Mouse (Mus musculus) megakaryocyte-erythroid progenitor cell, adult 5 weeks (primary cell): ENCODE results near the gene Invs. TPM values are rescaled to one million over a fixed set of nuclear protein-coding genes. Genes with fewer than 3 reads are reported as not detected.

Experiments
- polyA plus RNA-seq: library from polyadenylated mRNA; stranded (reverse); fragments of >175 nt; gene quantifications from 2 replicates; pipeline ENCODE4 v1.2.3, GENCODE M21; 2012

The Invs gene
- 5.2 and 5.3 TPM in 2 replicates for polyA plus RNA-seq

DNA sequence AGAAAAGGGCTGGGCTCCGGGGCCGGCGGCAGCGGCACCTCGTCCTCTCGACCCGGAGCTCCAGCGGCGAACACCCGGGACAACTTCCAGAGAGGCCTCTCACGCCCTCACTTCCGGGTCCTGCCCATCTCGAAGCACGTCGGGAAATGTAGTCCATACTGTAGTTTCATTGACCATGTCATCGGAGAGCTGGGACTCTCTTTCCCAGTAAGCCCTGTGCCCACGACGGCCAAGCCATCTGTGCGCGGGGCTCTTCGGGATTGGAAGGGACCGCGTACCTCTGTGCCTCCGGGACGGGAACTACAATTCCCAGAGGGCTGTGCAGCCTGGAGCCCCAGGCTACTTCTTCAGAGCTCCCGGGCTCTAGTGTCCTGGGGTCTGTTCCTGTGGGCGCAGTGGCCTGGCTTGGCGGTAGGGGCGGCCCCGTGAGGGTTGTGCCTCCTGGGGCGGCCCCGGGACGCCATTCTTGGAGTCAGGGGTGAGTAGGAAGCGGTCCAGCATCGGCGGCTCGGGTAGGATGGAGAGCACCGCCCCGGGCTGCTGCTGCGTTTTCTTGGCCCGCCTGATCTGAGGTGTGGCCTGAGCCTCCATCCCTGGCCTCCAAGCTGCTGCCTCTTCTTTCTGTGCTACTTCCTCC, at the start of gene Invs, which contains the start of gene Erp44:
Invs (plus strand) TSS at position 263 of the 637 bp plus-strand sequence.
Erp44 (minus strand) TSS at position 61 of the 637 bp plus-strand sequence.

DNA sequence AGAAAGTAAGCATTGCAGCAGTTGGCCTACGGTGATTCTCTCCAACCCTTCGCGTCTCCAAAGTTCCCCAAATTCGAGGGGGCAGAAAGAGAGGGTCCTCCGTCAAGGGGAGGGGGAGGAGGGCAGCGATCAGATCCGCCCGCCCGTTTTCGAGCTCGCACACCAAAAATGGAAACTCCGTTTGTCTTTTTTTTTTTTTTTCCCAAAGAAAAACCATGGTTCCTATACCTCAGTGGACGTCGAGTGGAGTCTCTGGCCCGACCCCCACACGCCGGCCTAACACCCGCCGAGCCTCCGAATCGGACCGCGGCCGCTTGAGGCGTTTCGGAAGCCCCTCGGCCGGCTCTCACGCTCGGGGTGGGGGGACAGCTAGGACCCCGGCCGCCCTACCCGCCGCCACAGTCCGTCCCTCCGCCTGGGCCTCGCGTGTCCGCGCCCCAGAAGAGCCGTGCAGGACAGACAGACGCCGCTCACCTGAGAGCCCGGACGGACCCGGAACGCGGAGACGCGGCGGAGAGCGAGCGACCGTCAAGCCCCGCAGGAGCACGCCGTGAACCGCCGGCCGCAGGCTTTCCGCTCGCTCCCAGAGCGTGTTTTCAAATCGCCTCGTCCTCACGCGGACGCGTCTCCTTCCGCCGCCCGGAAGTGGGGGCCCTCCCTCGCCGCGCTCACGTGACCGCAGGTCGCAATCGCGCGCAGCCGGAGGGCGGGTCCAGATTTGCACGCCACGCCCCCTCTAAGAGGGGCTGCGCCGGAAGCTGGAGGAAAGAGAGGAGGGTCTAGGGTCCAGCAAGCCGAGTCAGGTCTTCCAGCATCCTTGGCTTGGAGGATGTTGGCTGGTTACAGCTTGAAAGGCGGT, 193.5 kb downstream of the Invs start, which contains the start of gene Tex10:
Tex10 (minus strand) TSS at position 668 of the 859 bp plus-strand sequence.

Other genes starting within 250 kb of the Invs start
- gene Nr4a3, start 234.6 kb upstream of the Invs start, polyA plus RNA-seq, result 61.5 and 80.4 TPM in 2 replicates
- gene Stx17, start 154.8 kb upstream of the Invs start, polyA plus RNA-seq, result 4.1 and 5.0 TPM in 2 replicates
- 11.9 and 16.8 TPM in 2 replicates for gene Erp44, start 202 bp upstream of the Invs start, polyA plus RNA-seq
- gene Tex10, start 193.7 kb downstream of the Invs start, polyA plus RNA-seq, result 11.0 and 11.3 TPM in 2 replicates